Mouse (Mus musculus) mouse embryonic stem cell (cell line): ENCODE measurements around the gene Ppp1r14b.
"Not testable (repeated sequence)": the region's sequence is repeated elsewhere in the genome, so short reads cannot be mapped to it uniquely, and the experiment has no call there.

Source experiments
- in situ Hi-C, 2 experiments: fragments of 300-500 bp; cut with MboI; formaldehyde crosslinking; loops; 1 replicate in 1 of 2; 3 replicates in 1 of 2; pipeline ENCODE4 v1.14.3; 2019 to 2020; ENCODE audit warnings: low sequenced_read_pairs in 2 of 2, low pct_unique_long_range_greater_than_20kb in 1 of 2, mixed read lengths in 1 of 2; ENCODE audit not compliant: unreplicated experiment in 1 of 2

Ppp1r14b gene

GRCm38 (mm10) chr19:6987904-6988285 lies 13.1 kb downstream of the Ppp1r14b start:
- in situ Hi-C loops: no loop called here

GRCm38 (mm10) chr19:6989251-6989650 lies 14.5 kb downstream of the Ppp1r14b start:
- in situ Hi-C loops: no loop called here

GRCm38 (mm10) chr19:6990712-6991111 lies 15.9 kb downstream of the Ppp1r14b start:
- in situ Hi-C loops: no loop called here

- in situ Hi-C loops: not testable (repeated sequence)
Measured at GRCm38 (mm10) chr19:6991166-6991565, 16.4 kb downstream of the Ppp1r14b start.

GRCm38 (mm10) chr19:6992011-6992858 lies 17.5 kb downstream of the Ppp1r14b start, which contains the start of gene Dnajc4:
TSS of gene Dnajc4 (minus strand) at chr19:6992572.
- in situ Hi-C loops: no loop called here

- in situ Hi-C loops: no loop called here
Measured at GRCm38 (mm10) chr19:6993011-6993770, 18.4 kb downstream of the Ppp1r14b start.

GRCm38 (mm10) chr19:6994002-6994401 lies 19.2 kb downstream of the Ppp1r14b start:
- in situ Hi-C loops: no loop called here

GRCm38 (mm10) chr19:6994489-6994888 lies 19.7 kb downstream of the Ppp1r14b start:
- in situ Hi-C loops: no loop called here

- in situ Hi-C loops: no loop called here
Measured at GRCm38 (mm10) chr19:6995255-6995991, 20.7 kb downstream of the Ppp1r14b start.

GRCm38 (mm10) chr19:6996006-6996405 lies 21.2 kb downstream of the Ppp1r14b start, which contains the start of the genes Nudt22 and Trpt1:
TSS of gene Nudt22 (minus strand) at chr19:6996117.
TSS of gene Trpt1 (plus strand) at chr19:6996131.
- in situ Hi-C loops: no loop called here

GRCm38 (mm10) chr19:6997721-6998290 lies 23.0 kb downstream of the Ppp1r14b start:
- in situ Hi-C loops: no loop called here

GRCm38 (mm10) chr19:6999360-7000063 lies 24.7 kb downstream of the Ppp1r14b start:
- in situ Hi-C loops: no loop called here

- in situ Hi-C loops: no loop called here
Measured at GRCm38 (mm10) chr19:7006892-7007593, 32.3 kb downstream of the Ppp1r14b start.

GRCm38 (mm10) chr19:7012426-7012825 lies 37.7 kb downstream of the Ppp1r14b start:
- in situ Hi-C loops: no loop called here

GRCm38 (mm10) chr19:7013984-7014383 lies 39.2 kb downstream of the Ppp1r14b start:
- in situ Hi-C loops: no loop called here

GRCm38 (mm10) chr19:7014481-7015135 lies 39.8 kb downstream of the Ppp1r14b start:
- in situ Hi-C loops: no loop called here
